Mouse (Mus musculus) hindbrain, postnatal 0 days (tissue): ENCODE data around the gene Olfr978. TPM values are rescaled to one million over a fixed set of nuclear protein-coding genes. Genes with fewer than 3 reads are reported as not detected.
"Not testable (repeated sequence)": the region's sequence is repeated elsewhere in the genome, so short reads cannot be mapped to it uniquely, and the experiment has no call there.

Source experiments
- ATAC-seq: fragments of 200-750 bp; cut with Nextera tagmentation; 2 replicates; pipeline ENCODE4 v1.8.0; 2017; ENCODE audit warnings: mild to moderate bottlenecking, moderate TSS enrichment, moderate library complexity
- DNase-seq: peaks from one replicate; pipeline ENCODE4 v3.0.0-alpha.2; 2015; ENCODE audit warnings: low spot score
- H3K27ac ChIP-seq: fragments of 300-500 bp; sonication (generic); 2 replicates; pipeline ENCODE4 v1.5.1; 2014; ENCODE audit warnings: mild to moderate bottlenecking
- H3K27me3 ChIP-seq: fragments of 300-500 bp; sonication (generic); 2 replicates; pipeline ENCODE4 v1.6.1; 2014; ENCODE audit warnings: low read length, mixed read lengths; ENCODE audit not compliant: insufficient read depth
- H3K36me3 ChIP-seq: fragments of 300-500 bp; sonication (generic); 2 replicates; pipeline ENCODE4 v1.6.1; 2014; ENCODE audit warnings: low read length, mixed read lengths; ENCODE audit not compliant: insufficient read depth
- H3K4me1 ChIP-seq: fragments of 300-500 bp; sonication (generic); 2 replicates; pipeline ENCODE4 v1.6.1; 2014; ENCODE audit warnings: antibody characterized with exemption, low read length, mixed read lengths; ENCODE audit not compliant: insufficient read depth
- H3K4me2 ChIP-seq: fragments of 300-500 bp; sonication (generic); 2 replicates; pipeline ENCODE4 v1.6.1; 2014; ENCODE audit warnings: low read depth, mild to moderate bottlenecking, low read length, moderate library complexity, mixed read lengths
- H3K4me3 ChIP-seq: fragments of 300-500 bp; sonication (generic); 2 replicates; pipeline ENCODE4 v1.5.1; 2014; ENCODE audit warnings: low read length
- H3K9ac ChIP-seq: fragments of 300-500 bp; sonication (generic); replicated peaks from 2 replicates; pipeline ENCODE4 v1.6.1; 2014; ENCODE audit warnings: mild to moderate bottlenecking, low read length, moderate library complexity, mixed read lengths
- H3K9me3 ChIP-seq: fragments of 300-500 bp; sonication (generic); 2 replicates; pipeline ENCODE4 v1.6.1; 2016; ENCODE audit warnings: low read length, mixed read lengths
- CTCF ChIP-seq: IDR thresholded peaks from 2 replicates; pipeline ENCODE4 v1.5.1; 2016; ENCODE audit warnings: antibody characterized with exemption, control low read depth, low read depth
- WGBS: fragments of 180-500 bp; shearing (Covaris S2); extraction: QIAGEN DNeasy Blood & Tissue Kit; methylation state at CpG from one replicate; pipeline ENCODE4 v1.1.7; 2014; 5-methylcytosine and 5-hydroxymethylcytosine counted together
- polyA plus RNA-seq: library from polyadenylated mRNA; unstranded; fragments of >200 nt; fragmentation: Nextera tagmentation; extraction: Ambion mirVana; gene quantifications from 2 replicates; pipeline ENCODE4 v1.2.1, GENCODE M21; 2015
- total RNA-seq: library from RNA; depleted of rRNA; stranded (reverse); fragments of >200 nt; gene quantifications from 2 replicates; pipeline ENCODE4 v1.2.3, GENCODE M21; 2014; rRNA removed

The Olfr978 gene
- total RNA-seq (not detected in 2 replicates), polyA plus RNA-seq (not detected in 2 replicates)

GRCm38 (mm10) chr9:39991813-39992212, at the start of gene Olfr978:
TSS of gene Olfr978 (plus strand) at chr9:39992113.
- Histone ChIP-seq H3K36me3 (no peaks in the 10 kb centered on the region), H3K9me3 (no peaks in the 10 kb centered on the region), H3K4me1 (no peaks in the 10 kb centered on the region), H3K27ac (no peak within 1 kb of the TSS), H3K9ac (no peak within 1 kb of the TSS), H3K4me2 (no peak within 1 kb of the TSS), H3K27me3 (no peaks in the 10 kb centered on the region), H3K4me3 (no peak within 1 kb of the TSS)
- TF ChIP-seq CTCF: no peak
- ATAC-seq (no peak), DNase-seq (no peak)
- 82% methylated on average over 2 of the region's 2 CpGs for WGBS

DNA sequence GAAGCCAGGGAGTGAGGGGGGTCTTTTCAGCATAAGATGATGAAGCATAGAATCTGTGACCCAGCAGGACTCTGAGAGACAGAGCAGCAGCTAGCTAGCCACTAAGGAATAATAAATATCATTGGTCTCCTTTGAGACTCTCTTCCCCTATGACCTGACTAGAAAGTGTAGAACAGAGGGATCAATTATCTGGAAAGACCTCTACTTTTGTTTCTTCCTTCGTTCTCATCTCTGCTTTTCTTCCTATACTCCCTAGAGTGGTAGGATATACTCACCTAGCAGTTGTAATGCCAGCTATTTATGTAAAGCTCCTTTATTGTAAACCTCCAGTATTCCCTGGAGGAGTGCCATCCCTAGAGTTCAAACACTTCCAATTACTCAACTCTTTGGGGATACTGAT, 40.0 kb upstream of the Olfr978 start, which contains the start of gene Olfr975:
Olfr975 (minus strand) TSS at position 101 of the 400 bp plus-strand sequence.
- Histone ChIP-seq H3K9me3 (no peaks in the 10 kb centered on the region), H3K27ac (no peak within 1 kb of the TSS), H3K9ac (no peak within 1 kb of the TSS), H3K4me3 (no peak within 1 kb of the TSS), H3K36me3 (no peaks in the 10 kb centered on the region), H3K27me3 (no peaks in the 10 kb centered on the region), H3K4me1 (no peaks in the 10 kb centered on the region), H3K4me2 (no peak within 1 kb of the TSS)
- 48% methylated on average over 1 of the region's 1 CpGs for WGBS
- DNase-seq (no peak), ATAC-seq (no peak)
- no peak for TF ChIP-seq CTCF

DNA sequence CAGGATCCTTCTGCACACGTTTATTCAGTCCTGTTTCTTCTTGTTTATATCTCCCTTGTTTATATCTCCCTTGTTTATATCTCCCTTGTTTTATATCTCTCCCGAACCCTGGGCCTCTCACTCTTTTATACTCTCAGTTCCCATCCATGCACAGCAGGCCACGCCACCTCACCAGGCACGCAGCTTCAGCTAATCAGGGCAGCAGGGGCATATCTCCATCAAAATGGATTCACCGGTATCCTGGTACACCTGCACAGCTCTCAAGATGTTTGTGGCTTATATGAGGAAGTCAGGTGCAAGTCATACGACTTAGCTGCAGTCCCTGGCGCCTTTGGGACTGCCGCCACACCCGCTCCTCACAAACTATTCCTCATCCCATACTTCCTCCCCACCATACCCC, 30.9 kb upstream of the Olfr978 start, which contains the start of gene Olfr976:
Olfr976 (minus strand) TSS at position 101 of the 400 bp plus-strand sequence.
- not testable (repeated sequence) for ATAC-seq, H3K9me3 ChIP-seq, H3K9ac ChIP-seq, H3K4me3 ChIP-seq, H3K27me3 ChIP-seq, H3K4me2 ChIP-seq, DNase-seq, H3K27ac ChIP-seq, H3K4me1 ChIP-seq, H3K36me3 ChIP-seq
- 86% methylated on average over 5 of the region's 9 CpGs for WGBS

GRCm38 (mm10) chr9:39976581-39977145, 15.2 kb upstream of the Olfr978 start:
- not testable (repeated sequence) for DNase-seq, H3K36me3 ChIP-seq, H3K4me3 ChIP-seq, H3K9ac ChIP-seq, H3K27me3 ChIP-seq, ATAC-seq, H3K4me2 ChIP-seq, H3K27ac ChIP-seq, H3K4me1 ChIP-seq, H3K9me3 ChIP-seq
- 81% methylated on average over 1 of the region's 1 CpGs for WGBS

DNA sequence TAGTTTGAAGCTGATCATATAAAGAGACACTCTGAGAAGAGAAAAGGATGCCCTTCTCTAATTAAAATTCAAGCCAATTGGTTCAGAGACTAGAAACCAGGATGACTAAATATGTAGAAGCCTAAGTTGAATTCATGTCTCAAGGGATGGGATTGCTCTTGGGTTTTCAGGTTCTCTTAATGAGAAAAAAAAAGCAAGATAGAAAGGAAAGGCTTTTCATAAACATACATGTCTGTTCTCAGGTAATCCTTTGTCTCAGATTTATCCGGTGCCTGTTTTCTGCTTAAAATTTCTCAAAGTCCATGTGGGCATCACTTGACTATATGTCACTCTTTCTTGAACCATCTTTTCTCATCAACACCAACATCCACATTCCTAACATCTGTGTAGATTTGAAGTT, 11.5 kb downstream of the Olfr978 start, which contains the start of gene Olfr979:
Olfr979 (minus strand) TSS at position 101 of the 400 bp plus-strand sequence.
- Histone ChIP-seq H3K9me3 (no peaks in the 10 kb centered on the region), H3K4me3 (no peak within 1 kb of the TSS), H3K36me3 (no peaks in the 10 kb centered on the region), H3K27ac (no peak within 1 kb of the TSS), H3K4me2 (no peak within 1 kb of the TSS), H3K4me1 (no peaks in the 10 kb centered on the region), H3K9ac (no peak within 1 kb of the TSS), H3K27me3 (no peaks in the 10 kb centered on the region)
- TF ChIP-seq CTCF: no peak
- DNase-seq (no peak), ATAC-seq (no peak)
- WGBS: 95% methylated on average over 1 of the region's 1 CpGs

DNA sequence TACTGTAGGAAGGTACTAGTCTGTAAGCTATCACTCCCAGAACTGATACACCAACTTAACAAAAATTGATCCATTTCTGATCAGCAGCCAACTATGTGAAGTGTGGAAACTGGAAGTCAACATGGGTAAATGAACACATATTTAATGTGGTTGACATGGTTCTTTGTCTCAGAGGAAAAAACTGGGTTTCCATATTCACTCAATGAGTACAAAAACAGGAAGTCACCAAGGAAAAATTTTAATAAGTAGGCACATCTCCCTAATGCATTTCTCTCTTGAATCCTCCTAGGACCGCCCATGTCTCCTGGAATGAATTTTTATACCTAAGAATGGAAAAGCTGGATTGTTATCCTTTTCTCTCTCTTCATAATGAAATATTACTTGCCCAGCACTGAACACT, 17.6 kb downstream of the Olfr978 start, which contains the start of gene Olfr980:
Olfr980 (minus strand) TSS at position 101 of the 400 bp plus-strand sequence.
- DNase-seq: no peak
- Histone ChIP-seq H3K9me3 (no peaks in the 10 kb centered on the region), H3K4me2 (no peak within 1 kb of the TSS), H3K9ac (no peak within 1 kb of the TSS), H3K4me1 (no peaks in the 10 kb centered on the region), H3K4me3 (no peak within 1 kb of the TSS), H3K27me3 (no peaks in the 10 kb centered on the region), H3K27ac (no peak within 1 kb of the TSS), H3K36me3 (no peaks in the 10 kb centered on the region)
- WGBS: 92% methylated on average over 1 of the region's 1 CpGs
- TF ChIP-seq CTCF: no peak
- no peak for ATAC-seq

DNA sequence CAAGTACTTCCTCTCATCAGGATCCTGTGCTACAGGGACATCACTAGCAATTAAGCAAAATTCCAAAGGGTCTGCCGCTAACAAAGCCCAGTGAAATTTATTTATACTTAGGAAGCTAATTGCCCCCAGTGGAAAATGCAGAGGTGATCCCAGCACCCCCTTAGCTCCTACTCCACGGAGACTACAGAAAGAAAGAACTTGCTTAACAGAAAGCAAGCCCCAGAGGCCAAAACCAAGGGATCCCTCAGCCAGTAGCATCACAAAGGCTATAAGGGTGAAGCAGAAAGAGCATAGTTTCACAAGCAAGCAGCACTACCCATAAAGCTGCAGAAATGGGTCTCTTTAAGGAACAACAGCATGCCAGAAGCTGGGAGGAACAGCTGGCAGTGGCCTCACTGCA, 29.3 kb downstream of the Olfr978 start, which contains the start of gene Olfr981:
Olfr981 (plus strand) TSS at position 301 of the 400 bp plus-strand sequence.
- no peak within 1 kb of the TSS for H3K9ac ChIP-seq
- no peaks in the 10 kb centered on the region for H3K36me3 ChIP-seq
- no peak within 1 kb of the TSS for H3K4me2 ChIP-seq
- H3K27ac ChIP-seq: no peak within 1 kb of the TSS
- no peak within 1 kb of the TSS for H3K4me3 ChIP-seq
- no peaks in the 10 kb centered on the region for H3K4me1 ChIP-seq
- ATAC-seq (no peak), DNase-seq (no peak)
- H3K27me3 ChIP-seq: no peaks in the 10 kb centered on the region
- no peaks in the 10 kb centered on the region for H3K9me3 ChIP-seq
- 67% methylated on average over 2 of the region's 2 CpGs for WGBS
- TF ChIP-seq CTCF: no peak

Other genes starting within 250 kb of the Olfr978 start
- gene Olfr967, start 245.9 kb upstream of the Olfr978 start, total RNA-seq: not detected in 2 replicates
- gene Olfr967, start 245.9 kb upstream of the Olfr978 start, polyA plus RNA-seq: not detected in 2 replicates
- gene Olfr968, start 208.9 kb upstream of the Olfr978 start, total RNA-seq: not detected in 2 replicates
- not detected in 2 replicates for gene Olfr968, start 208.9 kb upstream of the Olfr978 start, polyA plus RNA-seq
- gene Olfr969, start 201.2 kb upstream of the Olfr978 start, total RNA-seq: not detected in 2 replicates
- not detected in 2 replicates for gene Olfr969, start 201.2 kb upstream of the Olfr978 start, polyA plus RNA-seq
- gene Olfr970, start 183.3 kb upstream of the Olfr978 start, total RNA-seq: not detected in 2 replicates
- not detected in 2 replicates for gene Olfr970, start 183.3 kb upstream of the Olfr978 start, polyA plus RNA-seq
- not detected in 2 replicates for gene Olfr971, start 155.2 kb upstream of the Olfr978 start, total RNA-seq
- gene Olfr971, start 155.2 kb upstream of the Olfr978 start, polyA plus RNA-seq: not detected in 2 replicates
- gene Olfr972, start 125.7 kb upstream of the Olfr978 start, total RNA-seq: not detected in 2 replicates
- gene Olfr972, start 125.7 kb upstream of the Olfr978 start, polyA plus RNA-seq: not detected in 2 replicates
- gene Olfr229, start 84.8 kb upstream of the Olfr978 start, total RNA-seq: not detected in 2 replicates
- gene Olfr229, start 84.8 kb upstream of the Olfr978 start, polyA plus RNA-seq: not detected in 2 replicates
- gene Olfr974, start 54.6 kb upstream of the Olfr978 start, total RNA-seq: not detected in 2 replicates
- not detected in 2 replicates for gene Olfr974, start 54.6 kb upstream of the Olfr978 start, polyA plus RNA-seq
- gene Olfr975, start 40.1 kb upstream of the Olfr978 start, total RNA-seq: not detected in 2 replicates
- gene Olfr975, start 40.1 kb upstream of the Olfr978 start, polyA plus RNA-seq: 0.05 TPM in 1 of 2 replicates, not detected in the other
- not detected in 2 replicates for gene Olfr976, start 31.0 kb upstream of the Olfr978 start, total RNA-seq
- not detected in 2 replicates for gene Olfr976, start 31.0 kb upstream of the Olfr978 start, polyA plus RNA-seq
- gene Olfr979, start 11.4 kb downstream of the Olfr978 start, total RNA-seq: not detected in 2 replicates
- not detected in 2 replicates for gene Olfr979, start 11.4 kb downstream of the Olfr978 start, polyA plus RNA-seq
- gene Olfr980, start 17.5 kb downstream of the Olfr978 start, total RNA-seq: not detected in 2 replicates
- gene Olfr980, start 17.5 kb downstream of the Olfr978 start, polyA plus RNA-seq: not detected in 2 replicates
- gene Olfr981, start 29.4 kb downstream of the Olfr978 start, total RNA-seq: not detected in 2 replicates
- gene Olfr981, start 29.4 kb downstream of the Olfr978 start, polyA plus RNA-seq: not detected in 2 replicates
- gene Olfr982, start 81.7 kb downstream of the Olfr978 start, total RNA-seq: not detected in 2 replicates
- gene Olfr982, start 81.7 kb downstream of the Olfr978 start, polyA plus RNA-seq: not detected in 2 replicates
- not detected in 2 replicates for gene Olfr983, start 101.5 kb downstream of the Olfr978 start, total RNA-seq
- not detected in 2 replicates for gene Olfr983, start 101.5 kb downstream of the Olfr978 start, polyA plus RNA-seq
- gene Olfr984, start 122.1 kb downstream of the Olfr978 start, total RNA-seq: not detected in 2 replicates
- gene Olfr984, start 122.1 kb downstream of the Olfr978 start, polyA plus RNA-seq: not detected in 2 replicates
- gene Olfr985, start 138.1 kb downstream of the Olfr978 start, total RNA-seq: not detected in 2 replicates
- not detected in 2 replicates for gene Olfr985, start 138.1 kb downstream of the Olfr978 start, polyA plus RNA-seq
- not detected in 2 replicates for gene Tmem225, start 156.0 kb downstream of the Olfr978 start, total RNA-seq
- not detected in 2 replicates for gene Tmem225, start 156.0 kb downstream of the Olfr978 start, polyA plus RNA-seq
- not detected in 2 replicates for gene Olfr986, start 188.8 kb downstream of the Olfr978 start, total RNA-seq
- gene Olfr986, start 188.8 kb downstream of the Olfr978 start, polyA plus RNA-seq: not detected in 2 replicates
- gene Zfp202, start 200.2 kb downstream of the Olfr978 start, total RNA-seq: 8.1 TPM in 2 replicates
- 4.9 TPM in 2 replicates for gene Zfp202, start 200.2 kb downstream of the Olfr978 start, polyA plus RNA-seq